Mouse (Mus musculus): ENCODE measurements around the gene Tmem63a.

Tmem63a gene

GRCm38 (mm10) chr1:181011601-181012000 lies 69.5 kb downstream of the Tmem63a start:
- no peak for DNase-seq

GRCm38 (mm10) chr1:181012416-181012815 lies 70.3 kb downstream of the Tmem63a start:
- no peak for DNase-seq

GRCm38 (mm10) chr1:181013446-181013845 lies 71.3 kb downstream of the Tmem63a start:
- no peak for DNase-seq

DNA sequence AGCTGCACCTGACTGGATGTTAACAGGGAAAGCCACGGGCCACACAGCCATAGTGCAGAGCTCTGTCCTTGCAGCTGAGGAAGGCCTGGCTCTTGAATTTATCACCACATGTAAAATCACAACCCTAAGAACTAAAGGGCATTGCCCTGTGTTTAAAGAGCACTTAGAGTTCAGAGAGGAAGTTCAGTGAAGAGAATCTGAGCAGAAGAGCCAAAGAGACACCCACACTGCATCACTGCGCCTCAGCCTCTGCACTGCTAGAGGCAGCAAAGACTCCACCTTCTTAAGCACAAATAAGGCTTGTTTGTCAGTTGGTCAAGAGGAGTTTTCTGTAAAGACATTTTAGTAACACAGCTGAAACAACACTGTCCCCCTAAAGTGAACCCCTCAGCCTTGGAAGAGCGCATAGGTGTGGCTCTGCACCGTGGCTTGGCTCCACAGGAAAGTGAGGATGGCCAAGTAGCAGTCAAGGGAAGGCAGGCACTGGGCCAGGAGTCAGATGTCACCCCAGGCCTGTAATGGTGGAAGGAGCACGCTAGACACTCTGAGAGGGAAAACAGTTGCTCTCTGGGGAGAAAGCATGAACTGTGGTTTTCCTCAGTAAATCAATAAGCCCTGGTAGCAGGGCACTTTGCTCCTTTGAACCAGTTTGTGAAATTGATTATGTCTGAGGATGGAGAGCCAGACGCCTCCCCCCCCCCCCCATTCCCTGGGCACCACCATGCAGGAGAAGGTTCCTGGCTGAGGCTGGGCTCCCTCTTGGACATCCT lies 72.8 kb downstream of the Tmem63a start:
- DNase-seq, result peak; percentile 65

GRCm38 (mm10) chr1:181015558-181015957 lies 73.4 kb downstream of the Tmem63a start:
- peak; percentile 92 for DNase-seq

- no peak for DNase-seq
Measured at GRCm38 (mm10) chr1:181016045-181016444, 73.9 kb downstream of the Tmem63a start.

DNA sequence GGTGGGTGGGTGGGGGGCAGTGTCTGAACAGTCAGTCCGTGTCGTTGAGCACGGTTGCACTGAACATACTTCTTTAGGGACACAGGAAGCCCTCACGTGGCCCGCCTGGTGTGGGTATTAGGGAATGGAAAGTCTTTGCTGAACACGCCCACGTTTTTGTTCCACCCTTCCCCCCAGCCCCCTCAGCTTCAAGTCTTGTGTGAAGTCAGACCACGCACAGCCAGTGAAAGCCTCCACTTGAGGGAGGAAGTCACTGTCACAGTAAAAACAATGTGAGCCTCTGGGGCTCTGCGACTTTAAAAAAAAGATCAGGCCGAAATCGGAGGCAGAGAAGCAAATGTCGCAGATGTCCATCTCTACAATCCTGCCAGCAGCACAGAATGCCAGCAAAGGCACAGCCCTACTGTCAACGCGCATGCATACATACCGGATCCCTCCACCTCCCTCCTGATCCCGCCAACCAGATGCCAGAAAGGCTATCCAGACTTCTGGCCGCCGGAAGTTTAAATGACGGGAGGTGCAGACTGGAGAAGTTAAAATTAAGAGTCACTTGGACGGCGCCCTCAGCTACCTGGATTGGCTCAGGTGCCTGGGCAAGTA lies 74.5 kb downstream of the Tmem63a start:
- DNase-seq, result peak; percentile 93

DNA sequence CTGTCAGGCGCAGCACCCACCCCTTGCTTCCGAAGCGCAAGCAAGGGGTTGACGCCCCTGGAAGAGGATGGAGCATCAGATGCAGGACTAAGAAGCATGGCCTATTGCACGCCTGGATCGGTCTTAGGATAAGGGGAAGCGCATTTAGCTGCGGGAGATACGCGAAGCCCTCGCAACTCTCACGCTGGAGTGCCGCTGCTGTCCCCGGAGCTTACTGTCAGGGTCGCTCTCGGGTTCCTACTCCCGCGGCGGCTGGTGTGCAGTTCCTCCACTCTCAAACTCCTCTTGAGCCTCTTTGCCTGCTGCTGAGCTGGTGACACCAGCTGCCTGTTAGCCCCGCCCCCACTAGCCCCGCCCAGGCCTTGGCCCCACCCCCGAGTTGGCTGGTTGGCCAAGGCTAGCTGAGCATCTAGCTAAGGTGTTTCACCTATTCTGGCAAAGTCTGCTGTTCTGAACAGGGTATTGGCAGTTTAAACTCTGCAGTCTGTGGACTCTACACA lies 75.1 kb downstream of the Tmem63a start:
- DNase-seq, result peak; percentile 93

GRCm38 (mm10) chr1:181017890-181018420 lies 75.8 kb downstream of the Tmem63a start:
- DNase-seq, result no peak

DNA sequence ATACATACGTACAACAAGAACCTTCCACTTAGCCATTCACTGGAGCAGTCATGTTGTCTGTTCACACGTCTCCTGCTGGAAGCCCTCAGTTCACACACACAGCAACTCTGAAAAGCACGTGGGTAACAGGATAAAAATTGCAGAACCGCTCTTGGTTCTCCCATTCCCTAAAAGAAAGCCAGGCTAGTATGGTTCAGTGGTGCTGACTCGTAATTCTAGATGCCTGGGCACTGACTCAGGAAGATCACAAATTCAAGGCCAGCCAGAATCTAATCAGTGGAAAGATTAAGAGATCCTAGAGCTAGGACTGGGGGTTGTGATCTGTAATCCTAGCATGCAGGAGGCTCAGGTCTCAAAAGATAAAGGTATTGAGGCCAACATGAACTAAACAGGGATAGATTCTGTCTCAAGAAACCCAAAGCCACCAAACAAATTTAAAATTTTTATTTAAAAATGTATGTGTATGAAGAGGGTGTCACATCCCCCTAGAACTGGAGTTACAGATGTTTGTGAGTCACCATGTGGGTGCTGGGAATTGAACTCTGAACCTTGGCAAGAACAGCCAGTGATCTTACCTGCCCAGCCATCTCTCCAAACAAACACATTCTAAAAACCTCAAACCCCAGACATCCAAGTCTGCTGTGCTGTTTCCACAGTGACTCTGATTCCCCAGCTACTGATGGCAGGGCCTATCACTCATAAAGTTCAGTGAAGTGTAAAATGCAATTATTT lies 78.8 kb downstream of the Tmem63a start, which contains the start of gene Ephx1:
TSS of gene Ephx1 (minus strand) at position 149 of the 732 bp plus-strand sequence.
- DNase-seq, result peak; percentile 1

DNA sequence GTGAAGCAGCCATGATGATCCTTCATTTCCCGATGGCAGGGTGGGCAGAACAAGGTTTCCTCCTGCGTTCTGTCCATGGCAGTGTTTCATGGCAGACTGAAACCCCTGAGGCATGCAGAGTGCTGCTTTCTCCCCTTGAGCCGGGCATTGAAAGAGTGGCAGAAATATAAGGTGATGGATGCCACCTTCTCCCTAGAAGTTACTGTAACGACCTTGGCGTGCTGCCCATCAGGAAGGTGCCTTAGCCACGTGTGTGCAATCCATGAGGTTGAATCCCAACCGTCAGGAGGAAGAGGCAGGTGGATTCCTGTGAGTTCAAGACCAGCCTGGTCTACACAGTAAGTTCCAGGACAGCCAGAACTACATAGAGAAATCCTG lies 79.3 kb downstream of the Tmem63a start:
- DNase-seq, result peak; percentile 1

- DNase-seq, result peak; percentile 72
Measured at GRCm38 (mm10) chr1:181022265-181022664, 80.1 kb downstream of the Tmem63a start.

All from kidney, adult 11 months (tissue).